Mouse (Mus musculus): ENCODE results near the gene Espn.

DNA sequence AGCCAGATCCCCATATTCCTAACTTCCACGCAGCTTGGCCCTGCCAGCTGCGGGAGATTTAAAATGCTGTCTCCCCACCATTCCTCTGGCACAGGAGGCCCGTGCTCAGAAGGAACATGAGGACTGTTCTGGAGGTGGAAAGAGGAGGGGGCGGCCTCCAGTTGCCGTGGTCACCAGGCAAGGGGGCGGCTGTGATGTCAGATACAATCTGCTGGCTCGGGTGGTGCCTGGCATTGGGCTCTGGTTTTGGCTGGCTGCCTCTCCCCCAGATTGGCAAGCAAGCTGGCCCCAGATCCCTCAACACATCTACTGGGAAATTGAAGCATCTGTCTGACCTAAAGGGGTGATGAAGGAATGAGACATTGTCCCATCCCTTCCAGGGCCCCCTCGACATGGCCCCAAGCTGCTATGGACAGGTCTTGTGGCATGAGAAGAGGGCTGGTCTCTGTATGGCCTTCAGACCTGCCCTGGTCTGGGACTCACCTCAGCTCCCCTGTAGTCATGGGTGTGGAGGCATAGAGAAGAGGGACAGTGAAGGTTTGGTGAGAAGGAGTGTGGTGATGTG is 63.5 kb downstream of the Espn start:
- TF ChIP-seq CTCF (IDR thresholded peaks at IDR 0.05; ENCODE audit: low read depth, low read length) (no peak), POLR2AphosphoS5 (IDR thresholded peaks at IDR 0.05; ENCODE audit: insufficient replicate concordance, low read depth, low read length) (no peak), TAL1 (conservative IDR thresholded peaks at IDR 0.05; ENCODE audit: low read depth, low read length) (no peak), GATA1 (IDR thresholded peaks at IDR 0.05; ENCODE audit: borderline replicate concordance, low read length) (no peak), GATA2 (IDR thresholded peaks at IDR 0.05; ENCODE audit: borderline replicate concordance, low read depth, low read length) (no peak)

All from G1E (cell line).